Mouse (Mus musculus) thymus, adult 2 months (tissue): ENCODE measurements around the gene Dnah2. TPM values are rescaled to one million over a fixed set of nuclear protein-coding genes. Genes with fewer than 3 reads are reported as not detected.
A peak's percentile ranks its signal among the peaks of the same experiment; 100 is the strongest.

Source experiments
- DNase-seq: peaks from one replicate; pipeline ENCODE4 v3.0.0; 2021
- H3K27ac ChIP-seq: fragments of 200-500 bp; 2 replicates; pipeline ENCODE4 v1.5.1; 2012; ENCODE audit warnings: low read length, control low read depth; ENCODE audit not compliant: control insufficient read depth, insufficient read depth
- H3K27me3 ChIP-seq: fragments of 200-500 bp; 2 replicates; pipeline ENCODE4 v1.6.1; 2012; ENCODE audit warnings: mild to moderate bottlenecking, low read length, moderate library complexity, mixed read lengths; ENCODE audit not compliant: control insufficient read depth, insufficient read depth
- H3K36me3 ChIP-seq: fragments of 200-500 bp; 2 replicates; pipeline ENCODE4 v1.6.1; 2012; ENCODE audit warnings: mild to moderate bottlenecking, low read length, moderate library complexity; ENCODE audit not compliant: control insufficient read depth, insufficient read depth
- H3K4me1 ChIP-seq: fragments of 200-500 bp; replicated peaks from 2 replicates; pipeline ENCODE4 v1.6.1; 2012; ENCODE audit warnings: low read length; ENCODE audit not compliant: control insufficient read depth, insufficient read depth
- H3K4me3 ChIP-seq: fragments of 200-500 bp; 2 replicates; pipeline ENCODE4 v1.5.1; 2012; ENCODE audit warnings: mild to moderate bottlenecking, low read length, control low read depth, moderate library complexity; ENCODE audit not compliant: control insufficient read depth, insufficient read depth
- CTCF ChIP-seq: fragments of 200-500 bp; IDR thresholded peaks from 2 replicates; pipeline ENCODE4 v1.5.1; 2012; ENCODE audit warnings: mild to moderate bottlenecking, control low read depth, low read length, moderate library complexity, borderline replicate concordance; ENCODE audit not compliant: control insufficient read depth, poor library complexity, insufficient read depth; ENCODE audit errors: extremely low read depth
- POLR2A ChIP-seq: fragments of 200-500 bp; IDR thresholded peaks from 2 replicates; pipeline ENCODE4 v1.6.1; 2012; ENCODE audit warnings: mild to moderate bottlenecking, low read length, control low read depth, moderate library complexity; ENCODE audit not compliant: control insufficient read depth, poor library complexity, insufficient read depth; ENCODE audit errors: extremely low read depth
- WGBS: fragments of 180-500 bp; shearing (Covaris S2); methylation state at CpG from one replicate; pipeline ENCODE4 v1.1.7; 2018; 5-methylcytosine and 5-hydroxymethylcytosine counted together
- polyA plus RNA-seq: library from polyadenylated mRNA; depleted of rRNA; stranded (reverse); fragments of >200 nt; gene quantifications from 2 replicates; pipeline ENCODE4 v1.2.3, GENCODE M21; 2012

Gene Dnah2
- polyA plus RNA-seq, 1 experiment, result 0.39 TPM

- TF ChIP-seq POLR2A (no peak), CTCF (no peak)
- DNase-seq, result no peak
- Histone ChIP-seq H3K36me3 (no peaks in the 10 kb centered on the region), H3K4me1 (0 out of 2 replicates have a peak, but pooled peaks cover 3% of the 10 kb centered on the region), H3K27me3 (no peaks in the 10 kb centered on the region; the same call in 1 of the 2 replicates), H3K27ac (no peak overlapping the region), H3K4me3 (no peak overlapping the region)
- 93% methylated on average over 11 of the region's 11 CpGs for WGBS
Observed at GRCm38 (mm10) chr11:69499140-69499539, 49.8 kb downstream of the Dnah2 start.

- Histone ChIP-seq H3K36me3 (no peaks in the 10 kb centered on the region), H3K27ac (no peak overlapping the region), H3K4me1 (peaks cover 10% of the 10 kb centered on the region), H3K4me3 (no peak overlapping the region), H3K27me3 (no peaks in the 10 kb centered on the region; the same call in 1 of the 2 replicates)
- 27% methylated on average over 7 of the region's 7 CpGs for WGBS
- TF ChIP-seq CTCF, result no peak
- no peak for TF ChIP-seq POLR2A
- DNase-seq, result peak; percentile 12
Observed at GRCm38 (mm10) chr11:69491711-69492110, 57.2 kb downstream of the Dnah2 start.

- Histone ChIP-seq H3K4me3 (no peak overlapping the region), H3K4me1 (peaks cover 10% of the 10 kb centered on the region), H3K27me3 (no peaks in the 10 kb centered on the region), H3K36me3 (no peaks in the 10 kb centered on the region), H3K27ac (no peak overlapping the region)
- DNase-seq, result no peak
- 58% methylated on average over 2 of the region's 2 CpGs for WGBS
- TF ChIP-seq POLR2A (no peak), CTCF (no peak)
Observed at GRCm38 (mm10) chr11:69490898-69491297, 58.0 kb downstream of the Dnah2 start.

GRCm38 (mm10) chr11:69487474-69487873 lies 61.4 kb downstream of the Dnah2 start:
- Histone ChIP-seq H3K36me3 (no peaks in the 10 kb centered on the region), H3K4me3 (no peak overlapping the region), H3K27me3 (no peaks in the 10 kb centered on the region), H3K27ac (no peak overlapping the region), H3K4me1 (peaks cover 10% of the 10 kb centered on the region)
- WGBS, result 45% methylated on average over 2 of the region's 2 CpGs
- no peak for DNase-seq
- TF ChIP-seq CTCF, result no peak
- no peak for TF ChIP-seq POLR2A

GRCm38 (mm10) chr11:69477645-69478044 lies 71.3 kb downstream of the Dnah2 start:
- no peak overlapping the region for H3K27ac ChIP-seq
- no peaks in the 10 kb centered on the region for H3K27me3 ChIP-seq
- WGBS, result 94% methylated on average over 8 of the region's 8 CpGs
- no peaks in the 10 kb centered on the region for H3K4me1 ChIP-seq
- no peaks in the 10 kb centered on the region for H3K36me3 ChIP-seq
- no peak overlapping the region for H3K4me3 ChIP-seq
- DNase-seq, result no peak
- TF ChIP-seq CTCF (no peak), POLR2A (no peak)

- no peak for DNase-seq
- Histone ChIP-seq H3K4me3 (no peak overlapping the region), H3K27ac (no peak overlapping the region), H3K27me3 (no peaks in the 10 kb centered on the region), H3K36me3 (no peaks in the 10 kb centered on the region), H3K4me1 (no peaks in the 10 kb centered on the region)
- WGBS, result 90% methylated on average over 10 of the region's 10 CpGs
- TF ChIP-seq POLR2A (no peak), CTCF (no peak)
Observed at GRCm38 (mm10) chr11:69476802-69477201, 72.1 kb downstream of the Dnah2 start.

- Histone ChIP-seq H3K4me3 (no peak overlapping the region), H3K4me1 (no peaks in the 10 kb centered on the region), H3K27me3 (no peaks in the 10 kb centered on the region), H3K36me3 (no peaks in the 10 kb centered on the region), H3K27ac (no peak overlapping the region)
- WGBS, result 34% methylated on average over 5 of the region's 5 CpGs
- TF ChIP-seq CTCF (no peak), POLR2A (no peak)
- no peak for DNase-seq
Observed at GRCm38 (mm10) chr11:69474737-69475136, 74.2 kb downstream of the Dnah2 start.
